Comparison of ENCODE assay signal across 25 mouse cellular contexts in genomic region chr17:5131706-5132105, GRCm38 (mm10).
A peak's percentile ranks its signal among the peaks of the same experiment; 100 is the strongest.
DNase-seq lines count a peak whose midpoint lies in the region; ATAC-seq and TF ChIP-seq lines count a peak whose summit lies in the region.
"Had no signal": no experiment of that assay in that cellular context is flagged by ENCODE, and none has a peak within 500 bp of the region (broad histone marks: within the 10 kb centered on the region; RNA-seq: fewer than 3 reads in every experiment).

No protein-coding gene starts in this region.

- H3K27me3 ChIP-seq in kidney, embryonic 16.5 days (ENCODE audit: insufficient read depth, low read length): no peaks in the 10 kb centered on the region
- H3K27me3 ChIP-seq: embryonic facial prominence, embryonic 15.5 days; forebrain, embryonic 13.5 days; hindbrain, embryonic 15.5 days; limb, embryonic 15.5 days; midbrain, embryonic 13.5 days; neural tube, embryonic 13.5 days had no signal

- DNase-seq in gastrocnemius, adult 2 months: peak; percentile 41
- no peak for DNase-seq in gastrocnemius, postnatal 36 days
- DNase-seq in kidney, postnatal 4 days: no peak
- DNase-seq in NIH3T3 (ENCODE audit: low read depth): peak; percentile 86
- DNase-seq in gonadal fat pad, adult 2 months (ENCODE audit: low read depth): peak; percentile 83
- no peak for DNase-seq in spleen, postnatal 4 days (ENCODE audit: low spot score in 2 of 2)
- DNase-seq: adrenal gland, postnatal 36 days; cerebellum, adult 2 months; cerebellum, postnatal 14 days; gastrocnemius, postnatal 14 days; heart, postnatal 14 days; layer of hippocampus, adult 9-11 months; lung, postnatal 4 days; thymus, postnatal 14 days had no signal

- H3K4me1 ChIP-seq in kidney, embryonic 16.5 days (ENCODE audit: insufficient read depth, low read length): peaks cover 38% of the 10 kb centered on the region

- H3K4me3 ChIP-seq in gastrocnemius, adult 2 months: no peak overlapping the region
- H3K4me3 ChIP-seq in kidney, embryonic 16.5 days (ENCODE audit: low read length): no peak overlapping the region
- H3K4me3 ChIP-seq: embryonic facial prominence, embryonic 10.5 days; embryonic facial prominence, embryonic 15.5 days; forebrain, embryonic 13.5 days; hindbrain, embryonic 10.5 days; hindbrain, embryonic 15.5 days; limb, embryonic 10.5 days; limb, embryonic 15.5 days; midbrain, embryonic 13.5 days; neural tube, embryonic 13.5 days had no signal

- no peak for ATAC-seq in kidney, embryonic 16.5 days (ENCODE audit: low FRiP score, low TSS enrichment)
- ATAC-seq: forebrain, embryonic 13.5 days; inflammation-experienced regulatory T-cells, adult 6 months; midbrain, embryonic 13.5 days had no signal

- no peak overlapping the region for H3K9ac ChIP-seq in kidney, embryonic 16.5 days (replicated peaks; ENCODE audit: low read length)
- H3K9ac ChIP-seq: embryonic facial prominence, embryonic 15.5 days; forebrain, embryonic 13.5 days; hindbrain, embryonic 15.5 days; limb, embryonic 15.5 days; midbrain, embryonic 13.5 days; neural tube, embryonic 13.5 days had no signal

- H3K9me3 ChIP-seq in kidney, embryonic 16.5 days (ENCODE audit: low read length): no peaks in the 10 kb centered on the region
- H3K9me3 ChIP-seq: embryonic facial prominence, embryonic 10.5 days; embryonic facial prominence, embryonic 15.5 days; forebrain, embryonic 13.5 days; hindbrain, embryonic 10.5 days; hindbrain, embryonic 15.5 days; limb, embryonic 10.5 days; limb, embryonic 15.5 days; midbrain, embryonic 13.5 days; neural tube, embryonic 13.5 days had no signal

- intact Hi-C loops in gastrocnemius, adult 2 months (cut with DNase I): loop anchor here (5.0 kb wide), 1 partner anchor 129 kb away; no protein-coding TSS in a partner anchor
- intact Hi-C loops in gastrocnemius, postnatal 36 days (cut with DNase I): no loop called here

- 91% methylated on average over 6 of the region's 6 CpGs for WGBS in kidney, embryonic 16.5 days

- H3K4me2 ChIP-seq in kidney, embryonic 16.5 days (replicated peaks; ENCODE audit: low read depth, low read length): no peak overlapping the region
- H3K4me2 ChIP-seq: embryonic facial prominence, embryonic 15.5 days; forebrain, embryonic 13.5 days; hindbrain, embryonic 15.5 days; limb, embryonic 15.5 days; midbrain, embryonic 13.5 days; neural tube, embryonic 13.5 days had no signal

- H3K36me3 ChIP-seq in kidney, embryonic 16.5 days (ENCODE audit: insufficient read depth, low read length): peaks cover 9% of the 10 kb centered on the region; the same call in 1 of the 2 replicates
- H3K36me3 ChIP-seq: hindbrain, embryonic 15.5 days; limb, embryonic 15.5 days; midbrain, embryonic 13.5 days; neural tube, embryonic 13.5 days had no signal

- no peak for TF ChIP-seq CTCF in gastrocnemius, adult 2 months (IDR thresholded peaks at IDR 0.05)

- peak overlapping the region; percentile 80 for H3K27ac ChIP-seq in gastrocnemius, adult 2 months
- peak overlapping the region; percentile 43 for H3K27ac ChIP-seq in kidney, embryonic 16.5 days (ENCODE audit: low read length)
- H3K27ac ChIP-seq: embryonic facial prominence, embryonic 10.5 days; forebrain, embryonic 13.5 days; hindbrain, embryonic 10.5 days; hindbrain, embryonic 15.5 days; limb, embryonic 10.5 days; midbrain, embryonic 13.5 days; neural tube, embryonic 13.5 days had no signal

Comparison
In these comparisons a context has a peak if more than half of its experiments do, and no peak if none do; other contexts are left out.
1. DNase-seq: peak in gastrocnemius, adult 2 months (single experiment), NIH3T3 (single experiment) and gonadal fat pad, adult 2 months (single experiment); none in gastrocnemius, postnatal 36 days (0 of 2), kidney, postnatal 4 days (0 of 2) and spleen, postnatal 4 days (0 of 2).